Comparison of ENCODE assay signal across 11 mouse cellular contexts in the genomic region with DNA sequence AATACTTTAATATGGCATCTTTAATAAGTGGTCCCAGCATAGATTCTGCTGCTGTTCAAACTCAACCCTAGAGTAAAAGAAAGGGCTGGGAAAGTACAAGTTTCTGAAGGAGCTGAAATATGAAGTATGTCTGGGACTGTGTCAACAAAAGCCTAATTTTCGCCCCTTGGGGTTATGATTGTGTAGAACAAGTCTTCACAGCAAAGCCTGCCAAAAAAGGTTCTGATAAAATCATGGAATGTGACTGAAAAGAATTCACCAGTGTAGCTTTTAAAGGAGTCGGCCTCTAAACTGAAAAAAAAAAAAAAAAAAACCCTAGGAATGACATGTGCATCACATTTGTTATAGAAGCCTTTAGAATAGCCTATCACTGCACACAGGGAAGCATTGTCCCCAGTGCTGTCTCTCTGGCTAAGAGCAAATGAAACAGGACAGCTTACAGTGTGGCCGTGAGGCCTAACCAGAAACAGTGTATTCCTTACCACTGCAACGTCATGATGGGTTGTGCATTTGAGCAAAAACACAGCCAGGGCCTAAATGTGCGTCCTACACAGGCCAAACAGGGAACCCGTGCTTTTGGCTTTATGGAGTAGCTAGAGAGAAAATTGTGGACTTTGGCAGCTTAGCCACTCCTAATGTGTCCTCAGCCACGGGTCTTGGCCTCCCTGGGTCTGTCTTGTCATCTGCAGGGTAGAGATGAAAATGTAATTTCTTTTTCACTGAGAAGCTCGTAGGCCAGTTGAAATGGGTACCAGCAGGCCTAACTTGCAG.
DNase-seq lines count a peak whose midpoint lies in the region; ATAC-seq lines count a peak whose summit lies in the region.
"Had no signal": no experiment of that assay in that cellular context is flagged by ENCODE, and none has a peak within 500 bp of the region (broad histone marks: within the 10 kb centered on the region; RNA-seq: fewer than 3 reads in every experiment).

No protein-coding gene starts in this region.

- no peak overlapping the region for H3K4me2 ChIP-seq in forebrain, embryonic 11.5 days (ENCODE audit: low read depth, low read length, severe bottlenecking)
- H3K4me2 ChIP-seq in limb, embryonic 12.5 days = no peak overlapping the region
- no peak overlapping the region for H3K4me2 ChIP-seq in heart, embryonic 16.5 days (ENCODE audit: low read depth, low read length)
- no peak overlapping the region for H3K4me2 ChIP-seq in neural tube, embryonic 13.5 days
- H3K4me2 ChIP-seq: liver, embryonic 13.5 days had no signal

- WGBS in forebrain, embryonic 10.5 days = 83% methylated on average over 8 of the region's 8 CpGs
- WGBS in forebrain, embryonic 11.5 days = 77% methylated on average over 8 of the region's 8 CpGs
- 71% methylated on average over 8 of the region's 8 CpGs for WGBS in limb, embryonic 12.5 days
- WGBS in limb, embryonic 10.5 days = 83% methylated on average over 8 of the region's 8 CpGs
- 62% methylated on average over 8 of the region's 8 CpGs for WGBS in heart, embryonic 16.5 days
- 66% methylated on average over 8 of the region's 8 CpGs for WGBS in neural tube, embryonic 13.5 days

- H3K9me3 ChIP-seq in forebrain, embryonic 10.5 days = no peaks in the 10 kb centered on the region
- H3K9me3 ChIP-seq in forebrain, embryonic 11.5 days (ENCODE audit: control insufficient read depth, low read length) = no peaks in the 10 kb centered on the region
- no peaks in the 10 kb centered on the region for H3K9me3 ChIP-seq in limb, embryonic 12.5 days
- H3K9me3 ChIP-seq in limb, embryonic 10.5 days (replicated peaks) = no peaks in the 10 kb centered on the region
- H3K9me3 ChIP-seq in heart, embryonic 16.5 days (replicated peaks; ENCODE audit: control insufficient read depth, low read length) = no peaks in the 10 kb centered on the region
- no peaks in the 10 kb centered on the region for H3K9me3 ChIP-seq in neural tube, embryonic 13.5 days
- H3K9me3 ChIP-seq: liver, embryonic 13.5 days had no signal

- ATAC-seq in forebrain, embryonic 11.5 days (replicated peaks; ENCODE audit: low FRiP score) = no peak
- no peak for ATAC-seq in limb, embryonic 12.5 days (ENCODE audit: insufficient number of reproducible peaks, insufficient read depth, low FRiP score, low TSS enrichment, low read depth)
- no peak; the same call in 1 of the 2 replicates for ATAC-seq in heart, embryonic 16.5 days (replicated peaks; ENCODE audit: extremely low read depth, insufficient read depth, low FRiP score)
- ATAC-seq in neural tube, embryonic 13.5 days (ENCODE audit: low read depth) = no peak
- ATAC-seq: Patski had no signal

- no peaks in the 10 kb centered on the region for H3K36me3 ChIP-seq in forebrain, embryonic 10.5 days (replicated peaks)
- no peaks in the 10 kb centered on the region for H3K36me3 ChIP-seq in forebrain, embryonic 11.5 days (ENCODE audit: control insufficient read depth, insufficient read depth, low read length)
- no peaks in the 10 kb centered on the region for H3K36me3 ChIP-seq in limb, embryonic 12.5 days
- H3K36me3 ChIP-seq in limb, embryonic 10.5 days = no peaks in the 10 kb centered on the region
- H3K36me3 ChIP-seq in heart, embryonic 16.5 days (ENCODE audit: control insufficient read depth, insufficient read depth) = no peaks in the 10 kb centered on the region
- 0 out of 2 replicates have a peak, but pooled peaks cover 3% of the 10 kb centered on the region for H3K36me3 ChIP-seq in neural tube, embryonic 13.5 days
- H3K36me3 ChIP-seq: liver, embryonic 13.5 days had no signal

- H3K4me1 ChIP-seq in forebrain, embryonic 10.5 days = peaks cover 39% of the 10 kb centered on the region
- H3K4me1 ChIP-seq in forebrain, embryonic 11.5 days (replicated peaks; ENCODE audit: control insufficient read depth, insufficient read depth, low read length) = no peaks in the 10 kb centered on the region
- H3K4me1 ChIP-seq in limb, embryonic 12.5 days (replicated peaks) = peaks cover 34% of the 10 kb centered on the region
- peaks cover 12% of the 10 kb centered on the region for H3K4me1 ChIP-seq in limb, embryonic 10.5 days
- H3K4me1 ChIP-seq in heart, embryonic 16.5 days (ENCODE audit: control insufficient read depth, insufficient read depth, low read length) = peaks cover 13% of the 10 kb centered on the region
- peaks cover 40% of the 10 kb centered on the region for H3K4me1 ChIP-seq in neural tube, embryonic 13.5 days (replicated peaks)

- 0 out of 2 replicates have a peak overlapping the region, but pooled peaks have one; percentile 25 for H3K27ac ChIP-seq in forebrain, embryonic 10.5 days
- no peak overlapping the region for H3K27ac ChIP-seq in forebrain, embryonic 11.5 days (ENCODE audit: low read depth, low read length)
- peak overlapping the region; percentile 79 for H3K27ac ChIP-seq in limb, embryonic 12.5 days
- no peak overlapping the region for H3K27ac ChIP-seq in limb, embryonic 10.5 days
- peak overlapping the region; percentile 63 for H3K27ac ChIP-seq in heart, embryonic 16.5 days (ENCODE audit: low read length)
- 0 out of 2 replicates have a peak overlapping the region, but pooled peaks have one; percentile 28 for H3K27ac ChIP-seq in neural tube, embryonic 13.5 days (replicated peaks)
- H3K27ac ChIP-seq: liver, embryonic 13.5 days had no signal

- H3K9ac ChIP-seq in forebrain, embryonic 11.5 days (ENCODE audit: low read length) = no peak overlapping the region
- H3K9ac ChIP-seq in limb, embryonic 12.5 days (replicated peaks) = no peak overlapping the region
- no peak overlapping the region for H3K9ac ChIP-seq in heart, embryonic 16.5 days (ENCODE audit: low read length)
- no peak overlapping the region for H3K9ac ChIP-seq in neural tube, embryonic 13.5 days
- H3K9ac ChIP-seq: liver, embryonic 13.5 days had no signal

- no peaks in the 10 kb centered on the region for H3K27me3 ChIP-seq in forebrain, embryonic 10.5 days (ENCODE audit: poor library complexity, severe bottlenecking)
- H3K27me3 ChIP-seq in forebrain, embryonic 11.5 days (ENCODE audit: control insufficient read depth, insufficient read depth, low read length) = no peaks in the 10 kb centered on the region
- no peaks in the 10 kb centered on the region for H3K27me3 ChIP-seq in limb, embryonic 12.5 days
- H3K27me3 ChIP-seq in limb, embryonic 10.5 days (ENCODE audit: low read depth, poor library complexity, severe bottlenecking) = no peaks in the 10 kb centered on the region
- H3K27me3 ChIP-seq in heart, embryonic 16.5 days (ENCODE audit: control insufficient read depth, insufficient read depth, low read length) = no peaks in the 10 kb centered on the region
- H3K27me3 ChIP-seq in neural tube, embryonic 13.5 days = no peaks in the 10 kb centered on the region
- H3K27me3 ChIP-seq: liver, embryonic 13.5 days; Patski had no signal

- DNase-seq in forebrain, embryonic 10.5 days (ENCODE audit: extremely low spot score, low spot score) = no peak
- no peak for DNase-seq in forebrain, embryonic 11.5 days (ENCODE audit: low spot score)
- DNase-seq in limb, embryonic 10.5 days (ENCODE audit: low spot score) = no peak
- no peak for DNase-seq in embryo, embryonic 10 days (ENCODE audit: low spot score)
- no peak for DNase-seq in frontal cortex, adult 2 months (ENCODE audit: extremely low spot score in 1 of 2, low spot score in 1 of 2)
- DNase-seq: liver, embryonic 13.5 days had no signal

- H3K4me3 ChIP-seq in forebrain, embryonic 10.5 days = no peak overlapping the region
- no peak overlapping the region for H3K4me3 ChIP-seq in forebrain, embryonic 11.5 days (ENCODE audit: low read depth, low read length)
- no peak overlapping the region for H3K4me3 ChIP-seq in limb, embryonic 12.5 days (replicated peaks)
- H3K4me3 ChIP-seq in limb, embryonic 10.5 days = no peak overlapping the region
- no peak overlapping the region for H3K4me3 ChIP-seq in heart, embryonic 16.5 days (ENCODE audit: low read length)
- H3K4me3 ChIP-seq in neural tube, embryonic 13.5 days = no peak overlapping the region
- H3K4me3 ChIP-seq: liver, embryonic 13.5 days; myocyte had no signal

Comparison
In these comparisons a context has a peak if more than half of its experiments do, and no peak if none do; other contexts are left out.
1. H3K27ac ChIP-seq: peak in forebrain, embryonic 10.5 days (single experiment), limb, embryonic 12.5 days (single experiment), heart, embryonic 16.5 days (single experiment) and neural tube, embryonic 13.5 days (single experiment); none in forebrain, embryonic 11.5 days (single experiment) and limb, embryonic 10.5 days (single experiment).